Mouse (Mus musculus): Measurements from ENCODE around the gene Efna2. TPM values are rescaled to one million over a fixed set of nuclear protein-coding genes. Genes with fewer than 3 reads are reported as not detected.

Efna2 gene
- polyA plus RNA-seq, 1 experiment from 2014 or later = 63.1 TPM

DNA sequence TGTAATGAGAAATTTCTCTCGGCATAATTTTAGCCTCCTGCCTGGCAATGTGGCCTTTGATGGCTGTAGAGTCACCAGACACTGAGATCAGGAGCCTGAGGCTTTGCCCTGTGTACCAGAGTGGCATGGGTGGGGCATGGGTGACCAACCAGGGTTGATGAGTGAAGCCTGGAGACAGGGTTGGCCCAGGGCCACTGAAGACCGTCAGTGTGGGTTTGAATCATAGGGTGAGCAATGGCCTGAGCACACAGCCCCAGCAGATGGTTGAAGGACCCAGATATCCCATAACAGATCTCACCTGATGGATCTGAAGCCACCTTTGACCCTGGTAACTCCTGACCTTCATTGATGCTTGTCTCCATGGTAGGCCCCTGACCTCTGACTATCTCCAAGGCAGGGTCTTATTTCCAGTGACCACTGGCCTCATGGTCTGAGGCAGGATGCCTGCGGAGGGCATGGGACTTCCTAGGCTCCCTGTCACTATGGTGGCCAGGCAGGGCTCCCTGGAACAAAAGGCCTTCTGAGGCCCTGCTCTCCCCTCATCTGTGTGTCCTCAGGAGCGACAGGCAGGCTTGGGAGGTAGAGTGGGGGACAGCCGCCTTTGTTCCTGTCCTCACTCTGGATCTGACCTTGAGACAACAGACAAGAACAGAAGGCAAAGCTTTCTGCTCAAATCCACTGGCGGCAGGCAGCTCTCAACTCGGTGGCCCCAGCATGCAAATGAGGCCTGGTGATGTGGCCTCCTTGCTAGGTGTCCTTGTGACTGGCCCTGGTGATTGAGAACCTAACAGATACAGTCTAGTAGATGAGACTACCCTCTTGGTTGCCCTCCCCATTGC, 1.6 kb upstream of the Efna2 start:
- 76% methylated on average over 7 of the region's 7 CpGs for WGBS
- Histone ChIP-seq H3K4me1 (peaks cover 54% of the 10 kb centered on the region), H3K9me3 (replicated peaks) (no peaks in the 10 kb centered on the region), H3K27ac (no peak overlapping the region), H3K36me3 (peaks cover 18% of the 10 kb centered on the region), H3K27me3 (ENCODE audit: low read depth, poor library complexity, severe bottlenecking) (no peaks in the 10 kb centered on the region), H3K4me3 (no peak overlapping the region)
- no peak for DNase-seq (ENCODE audit: low spot score)

DNA sequence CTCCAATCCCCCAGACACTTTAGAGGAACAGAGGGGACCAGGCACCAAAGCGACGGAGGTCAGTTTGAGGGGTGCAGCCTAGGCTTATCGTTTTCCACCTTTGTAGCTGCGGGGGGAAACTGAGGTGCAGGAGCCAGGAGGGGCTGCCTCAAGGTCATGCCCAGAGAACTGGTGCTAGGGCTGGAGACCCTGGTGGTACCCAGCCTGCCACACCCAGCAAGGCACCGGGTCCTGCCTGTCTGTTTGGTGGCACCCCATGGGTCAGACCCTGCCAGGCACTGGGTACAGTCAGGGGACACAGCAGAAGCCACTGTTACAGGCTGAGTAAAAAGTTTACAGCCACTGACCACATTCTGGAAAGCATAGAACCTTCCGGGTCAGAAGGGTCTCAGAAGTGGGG, 1.0 kb downstream of the Efna2 start:
- no peak for DNase-seq (ENCODE audit: low spot score)
- H3K36me3 ChIP-seq = peaks cover 38% of the 10 kb centered on the region
- H3K27me3 ChIP-seq (ENCODE audit: low read depth, poor library complexity, severe bottlenecking) = 0 out of 2 replicates have a peak, but pooled peaks cover 2% of the 10 kb centered on the region
- H3K9me3 ChIP-seq (replicated peaks) = no peaks in the 10 kb centered on the region
- H3K27ac ChIP-seq = peak overlapping the region; percentile 98
- H3K4me3 ChIP-seq = peak overlapping the region; percentile 92
- 48% methylated on average over 6 of the region's 6 CpGs for WGBS
- peaks cover 38% of the 10 kb centered on the region for H3K4me1 ChIP-seq

DNA sequence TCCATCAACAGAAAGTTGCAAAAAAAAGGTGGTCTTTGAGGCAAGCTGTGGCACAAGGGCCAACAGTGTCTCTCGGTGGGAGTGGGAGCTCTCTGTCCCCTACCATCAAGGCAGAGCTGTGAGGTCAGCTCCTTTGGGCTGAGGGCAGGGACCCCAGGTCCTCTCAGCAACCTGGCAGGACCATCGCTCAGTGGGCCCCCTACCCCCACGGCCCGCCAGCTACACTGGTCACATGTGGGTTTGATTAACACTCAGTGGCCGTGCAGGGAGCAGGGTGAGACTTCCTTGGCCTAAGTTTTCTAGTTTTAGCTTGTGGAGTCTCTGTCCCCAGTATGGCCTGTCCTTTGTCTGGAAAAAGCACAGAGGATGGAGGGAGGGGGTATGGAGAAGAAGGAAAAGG, 1.5 kb downstream of the Efna2 start:
- peak; percentile 66 for DNase-seq (ENCODE audit: low spot score)
- WGBS = 11% methylated on average over 5 of the region's 5 CpGs

DNA sequence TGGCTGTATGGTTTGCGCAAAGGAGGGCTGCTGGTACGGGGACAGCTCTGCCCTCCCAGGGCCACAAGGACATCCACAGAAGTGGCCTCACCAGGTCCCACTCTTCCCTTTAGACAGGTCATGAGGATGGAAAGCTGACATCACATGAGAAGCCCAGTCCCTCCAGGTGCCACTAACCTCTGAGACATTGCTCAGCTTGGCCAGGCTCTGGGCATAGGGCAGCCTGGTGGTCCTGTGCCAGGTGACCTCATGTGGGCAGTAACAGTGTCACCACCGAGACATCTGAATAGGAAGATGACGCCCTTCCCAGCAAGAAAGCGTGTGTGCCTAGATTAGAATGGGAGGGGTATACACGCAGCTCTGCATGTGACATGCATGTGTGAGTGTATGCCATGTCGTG, 3.3 kb downstream of the Efna2 start:
- no peak overlapping the region for H3K27ac ChIP-seq
- peaks cover 56% of the 10 kb centered on the region for H3K36me3 ChIP-seq
- no peaks in the 10 kb centered on the region for H3K9me3 ChIP-seq (replicated peaks)
- WGBS = 94% methylated on average over 7 of the region's 7 CpGs
- H3K27me3 ChIP-seq (ENCODE audit: low read depth, poor library complexity, severe bottlenecking) = peaks cover 24% of the 10 kb centered on the region
- H3K4me3 ChIP-seq = no peak overlapping the region
- H3K4me1 ChIP-seq = peaks cover 30% of the 10 kb centered on the region
- DNase-seq (ENCODE audit: low spot score) = no peak

More for the DNA sequence above, 1.5 kb downstream of the Efna2 start:
- Histone ChIP-seq H3K4me1 (peaks cover 33% of the 10 kb centered on the region), H3K27ac (peak overlapping the region; percentile 98), H3K9me3 (replicated peaks) (no peaks in the 10 kb centered on the region), H3K36me3 (peaks cover 41% of the 10 kb centered on the region), H3K27me3 (ENCODE audit: low read depth, poor library complexity, severe bottlenecking) (peaks cover 7% of the 10 kb centered on the region), H3K4me3 (peak overlapping the region; percentile 92)

DNA sequence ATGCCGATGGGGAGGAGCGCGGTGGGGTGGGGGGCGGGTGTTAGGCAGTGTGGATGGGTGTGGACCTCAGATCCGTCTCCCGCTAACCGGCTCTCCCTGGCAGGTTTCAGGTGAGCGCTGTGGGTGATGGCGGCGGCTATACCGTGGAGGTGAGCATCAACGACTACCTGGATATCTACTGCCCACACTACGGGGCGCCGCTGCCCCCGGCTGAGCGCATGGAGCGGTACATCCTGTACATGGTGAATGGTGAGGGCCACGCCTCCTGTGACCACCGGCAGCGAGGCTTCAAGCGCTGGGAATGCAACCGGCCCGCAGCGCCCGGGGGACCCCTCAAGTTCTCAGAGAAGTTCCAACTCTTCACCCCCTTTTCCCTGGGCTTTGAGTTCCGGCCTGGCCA, 7.4 kb downstream of the Efna2 start:
- WGBS = 35% methylated on average over 27 of the region's 27 CpGs
- Histone ChIP-seq H3K4me1 (peaks cover 29% of the 10 kb centered on the region), H3K27ac (no peak overlapping the region), H3K27me3 (ENCODE audit: low read depth, poor library complexity, severe bottlenecking) (peaks cover 65% of the 10 kb centered on the region), H3K36me3 (peaks cover 72% of the 10 kb centered on the region), H3K4me3 (no peak overlapping the region), H3K9me3 (replicated peaks) (no peaks in the 10 kb centered on the region)
- no peak for DNase-seq (ENCODE audit: low spot score)

DNA sequence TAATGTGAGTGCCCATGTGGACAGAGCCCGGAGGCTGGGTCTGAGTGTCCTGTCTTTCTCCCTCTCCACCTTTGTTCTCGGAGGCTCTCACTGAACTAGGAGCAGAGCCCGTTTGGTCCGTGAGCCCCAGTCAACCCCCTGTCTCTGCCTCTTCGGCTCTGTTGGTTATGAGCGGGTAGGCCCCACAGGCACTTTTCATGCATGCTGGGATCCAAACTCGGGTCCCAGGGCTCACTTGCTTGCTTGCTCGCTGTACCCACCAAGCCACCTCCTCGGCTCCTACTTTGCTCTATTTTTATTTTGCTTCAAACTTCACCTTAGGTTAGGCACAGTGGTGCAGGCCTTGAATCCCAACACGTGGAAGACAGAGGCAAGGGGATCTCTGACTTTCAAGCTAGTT, 8.5 kb downstream of the Efna2 start:
- Histone ChIP-seq H3K36me3 (peaks cover 61% of the 10 kb centered on the region), H3K9me3 (replicated peaks) (no peaks in the 10 kb centered on the region), H3K27me3 (ENCODE audit: low read depth, poor library complexity, severe bottlenecking) (peaks cover 76% of the 10 kb centered on the region), H3K4me3 (no peak overlapping the region), H3K27ac (no peak overlapping the region), H3K4me1 (peaks cover 31% of the 10 kb centered on the region)
- 91% methylated on average over 10 of the region's 10 CpGs for WGBS
- no peak for DNase-seq (ENCODE audit: low spot score)

DNA sequence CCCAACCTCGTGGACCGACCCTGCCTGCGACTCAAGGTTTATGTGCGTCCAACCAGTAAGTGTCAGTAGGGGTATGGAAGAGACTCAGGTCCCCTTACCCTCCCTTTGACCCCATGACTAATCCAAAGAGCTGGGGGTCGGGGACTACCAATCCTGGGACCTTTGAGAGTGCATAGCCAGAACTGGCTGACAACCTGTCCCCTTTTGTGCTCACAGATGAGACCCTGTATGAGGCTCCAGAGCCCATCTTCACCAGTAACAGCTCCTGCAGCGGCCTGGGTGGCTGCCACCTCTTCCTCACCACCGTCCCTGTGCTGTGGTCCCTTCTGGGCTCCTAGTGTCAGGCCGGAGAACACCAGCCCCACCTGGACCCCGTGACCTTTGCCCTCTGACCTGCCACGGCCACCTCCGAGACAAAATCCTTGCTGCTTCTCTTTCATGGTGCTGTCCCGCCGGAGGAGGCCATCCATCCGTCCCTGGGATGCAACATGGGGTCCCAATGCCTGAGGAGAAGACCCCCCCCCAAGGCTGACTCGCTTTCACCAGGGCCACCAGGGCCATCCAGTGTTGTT, 9.3 kb downstream of the Efna2 start:
- Histone ChIP-seq H3K9me3 (replicated peaks) (no peaks in the 10 kb centered on the region), H3K36me3 (peaks cover 53% of the 10 kb centered on the region), H3K27ac (no peak overlapping the region), H3K4me1 (peaks cover 34% of the 10 kb centered on the region), H3K27me3 (ENCODE audit: low read depth, poor library complexity, severe bottlenecking) (peaks cover 84% of the 10 kb centered on the region), H3K4me3 (no peak overlapping the region)
- DNase-seq (ENCODE audit: low spot score) = no peak
- WGBS = 77% methylated on average over 15 of the region's 15 CpGs

DNA sequence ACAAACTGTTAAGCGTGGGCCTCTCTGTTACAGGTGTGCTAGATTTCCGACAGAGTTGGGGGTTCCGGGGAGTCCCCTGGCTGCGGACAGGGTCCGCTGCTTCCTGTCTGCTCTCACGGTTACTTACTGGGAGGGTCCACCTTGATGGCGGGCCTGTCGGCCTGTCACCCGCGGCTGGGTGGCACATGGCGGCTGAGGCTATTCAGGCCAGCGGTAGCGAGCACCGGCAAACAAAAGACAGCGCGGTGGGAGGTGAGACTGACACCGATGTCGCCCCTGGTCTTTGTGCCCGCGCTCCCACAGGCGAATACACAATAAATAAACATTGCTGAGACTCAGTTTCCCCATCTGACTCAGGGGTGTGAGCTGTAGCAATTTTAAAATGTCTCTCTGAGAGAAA, 10.7 kb downstream of the Efna2 start:
- Histone ChIP-seq H3K4me3 (peak overlapping the region; percentile 54), H3K4me1 (peaks cover 37% of the 10 kb centered on the region), H3K27me3 (ENCODE audit: low read depth, poor library complexity, severe bottlenecking) (peaks cover 91% of the 10 kb centered on the region), H3K9me3 (replicated peaks) (no peaks in the 10 kb centered on the region), H3K36me3 (peaks cover 41% of the 10 kb centered on the region), H3K27ac (peak overlapping the region; percentile 81)
- peak; percentile 57 for DNase-seq (ENCODE audit: low spot score)
- WGBS = 3% methylated on average over 21 of the region's 21 CpGs

DNA sequence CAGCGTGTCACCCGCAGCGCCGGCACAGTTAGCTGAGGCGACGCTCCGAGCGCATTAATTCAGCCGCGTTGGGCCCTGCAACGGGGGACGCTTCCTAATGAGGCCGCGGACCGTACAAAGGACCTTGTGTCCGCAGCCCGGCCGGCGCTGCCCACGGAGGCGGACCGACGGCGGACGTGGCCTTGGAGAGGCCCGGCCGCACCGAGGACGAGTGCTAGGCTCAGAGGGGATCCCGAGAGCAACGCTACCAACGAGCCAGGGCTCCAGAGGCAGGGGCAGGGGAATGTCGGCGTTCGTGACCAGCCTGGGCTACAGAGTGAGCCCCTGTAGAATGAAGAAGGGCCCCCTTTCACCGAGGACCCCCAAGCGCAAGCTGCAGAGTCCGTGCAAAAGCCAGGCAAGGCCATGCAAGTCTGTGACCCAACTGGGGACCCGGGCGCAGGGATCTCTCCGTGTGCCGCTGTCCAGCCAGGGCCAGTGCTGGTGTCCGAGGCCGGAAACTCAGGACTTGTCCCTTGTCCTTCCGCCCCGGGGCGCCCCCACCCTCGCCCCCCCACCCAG, 11.3 kb downstream of the Efna2 start:
- Histone ChIP-seq H3K4me3 (peak overlapping the region; percentile 54), H3K27me3 (ENCODE audit: low read depth, poor library complexity, severe bottlenecking) (peaks cover 87% of the 10 kb centered on the region), H3K9me3 (replicated peaks) (no peaks in the 10 kb centered on the region), H3K27ac (peak overlapping the region; percentile 81), H3K36me3 (peaks cover 39% of the 10 kb centered on the region), H3K4me1 (peaks cover 37% of the 10 kb centered on the region)
- DNase-seq (ENCODE audit: low spot score) = peak; percentile 78
- under 1% methylated on average over 48 of the region's 48 CpGs for WGBS

DNA sequence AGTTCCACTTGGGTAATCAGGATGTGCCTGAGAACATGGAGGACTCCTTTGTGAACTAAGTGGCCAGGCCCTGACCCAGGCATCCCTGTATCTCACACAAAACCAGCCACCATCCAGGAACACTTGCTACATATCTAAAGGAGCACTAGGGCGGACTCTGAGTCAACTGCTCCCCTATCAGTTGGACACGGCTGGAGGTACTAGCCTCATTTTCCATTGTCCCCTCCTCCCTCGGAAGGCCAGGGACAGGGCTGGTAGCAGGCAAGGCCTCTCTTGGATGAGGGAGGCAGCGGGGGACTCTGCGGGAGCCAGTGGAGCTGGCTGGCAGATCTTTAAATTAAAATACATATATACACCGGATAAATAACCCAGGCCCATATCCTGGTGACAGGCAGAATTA, 14.7 kb downstream of the Efna2 start:
- peaks cover 34% of the 10 kb centered on the region for H3K4me1 ChIP-seq
- peaks cover 5% of the 10 kb centered on the region for H3K36me3 ChIP-seq
- peaks cover 53% of the 10 kb centered on the region for H3K27me3 ChIP-seq (ENCODE audit: low read depth, poor library complexity, severe bottlenecking)
- no peak for DNase-seq (ENCODE audit: low spot score)
- 82% methylated on average over 6 of the region's 6 CpGs for WGBS
- H3K9me3 ChIP-seq (replicated peaks) = no peaks in the 10 kb centered on the region
- H3K27ac ChIP-seq = no peak overlapping the region
- no peak overlapping the region for H3K4me3 ChIP-seq

DNA sequence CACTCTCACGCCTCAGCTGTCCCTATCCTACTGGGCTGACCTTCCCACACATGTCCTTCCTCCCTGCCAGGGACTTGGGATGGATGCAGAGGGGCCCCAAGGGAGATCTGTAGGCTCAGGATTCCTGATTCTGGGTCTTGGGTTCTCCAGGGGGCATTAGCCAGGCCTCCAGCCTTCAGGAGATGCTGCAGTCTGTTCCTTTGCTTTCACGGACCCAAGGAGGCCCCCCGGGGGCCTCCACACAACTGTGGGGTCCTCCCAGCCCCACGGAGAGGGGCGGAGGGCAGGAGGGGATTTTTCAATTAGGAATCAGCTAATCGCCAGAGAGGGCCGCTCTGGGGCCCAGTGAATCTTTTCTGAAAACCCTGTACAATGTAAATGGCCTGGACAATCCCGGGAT, 15.2 kb downstream of the Efna2 start:
- Histone ChIP-seq H3K27me3 (ENCODE audit: low read depth, poor library complexity, severe bottlenecking) (peaks cover 49% of the 10 kb centered on the region), H3K4me1 (peaks cover 32% of the 10 kb centered on the region), H3K36me3 (0 out of 2 replicates have a peak, but pooled peaks cover under 1% of the 10 kb centered on the region), H3K9me3 (replicated peaks) (no peaks in the 10 kb centered on the region), H3K27ac (0 out of 2 replicates have a peak overlapping the region, but pooled peaks have one; percentile 11), H3K4me3 (no peak overlapping the region)
- no peak for DNase-seq (ENCODE audit: low spot score)
- 65% methylated on average over 8 of the region's 8 CpGs for WGBS

DNA sequence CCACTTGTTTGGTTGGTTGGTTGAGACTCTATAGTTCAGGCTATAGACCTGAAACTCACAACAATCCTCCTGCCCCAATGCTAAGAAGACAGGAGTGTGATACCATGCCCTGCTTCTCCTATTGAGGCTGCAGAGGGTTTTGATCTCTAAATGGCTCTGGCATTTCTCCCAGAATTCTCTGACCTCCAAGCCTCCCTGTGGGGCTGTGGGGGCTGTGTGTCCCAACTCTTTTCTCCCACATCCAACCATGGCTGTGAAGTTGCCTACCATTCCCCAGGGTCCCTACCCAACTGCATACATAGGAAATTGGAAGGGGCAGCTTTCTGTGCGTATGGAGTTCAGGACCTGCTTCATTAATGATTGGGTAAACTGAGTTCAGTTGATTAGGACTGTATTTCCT, 16.9 kb downstream of the Efna2 start:
- DNase-seq (ENCODE audit: low spot score) = no peak
- Histone ChIP-seq H3K9me3 (replicated peaks) (no peaks in the 10 kb centered on the region), H3K4me3 (no peak overlapping the region), H3K27me3 (ENCODE audit: low read depth, poor library complexity, severe bottlenecking) (peaks cover 31% of the 10 kb centered on the region), H3K36me3 (no peaks in the 10 kb centered on the region), H3K27ac (no peak overlapping the region), H3K4me1 (peaks cover 23% of the 10 kb centered on the region)
- WGBS = 91% methylated on average over 1 of the region's 1 CpGs
